ENCODE assay signal across 9 mouse cellular contexts in genomic region chr17:23644613-23645495, GRCm38 (mm10). TPM values are rescaled to one million over a fixed set of nuclear protein-coding genes. Genes with fewer than 3 reads are reported as not detected.
DNase-seq lines count a peak whose midpoint lies in the region; ATAC-seq and TF ChIP-seq lines count a peak whose summit lies in the region.
"Had no signal": no experiment of that assay in that cellular context is flagged by ENCODE, and none has a peak within 500 bp of the region (broad histone marks: within the 10 kb centered on the region; RNA-seq: fewer than 3 reads in every experiment).

Gene Mmp25, minus strand, starts transcription at chr17:23645277.

- H3K4me1 ChIP-seq in heart, embryonic 11.5 days (ENCODE audit: control insufficient read depth, insufficient read depth, low read length), result no peaks in the 10 kb centered on the region
- H3K4me1 ChIP-seq in hindbrain, embryonic 10.5 days (replicated peaks), result peaks cover 13% of the 10 kb centered on the region

- no peaks in the 10 kb centered on the region for H3K9me3 ChIP-seq in heart, embryonic 11.5 days (replicated peaks; ENCODE audit: control insufficient read depth, low read length)
- H3K9me3 ChIP-seq in hindbrain, embryonic 10.5 days, result no peaks in the 10 kb centered on the region; the same call in 1 of the 2 replicates

- under 1% methylated on average over 58 of the region's 58 CpGs for WGBS in heart, embryonic 11.5 days (ENCODE audit: insufficient replicate concordance)
- WGBS in hindbrain, embryonic 10.5 days, result under 1% methylated on average over 58 of the region's 58 CpGs
- WGBS in macrophage (ENCODE audit: missing documents), result 4% methylated on average over 58 of the region's 58 CpGs

- H3K4me2 ChIP-seq in heart, embryonic 11.5 days, result peak within 1 kb of the TSS; percentile 93

- no peak for TF ChIP-seq POLR2A in brain, embryonic 14.5 days (IDR thresholded peaks at IDR 0.05; ENCODE audit: borderline replicate concordance, extremely low read depth, insufficient read depth, insufficient read length, poor library complexity, severe bottlenecking)

- H3K9ac ChIP-seq in heart, embryonic 11.5 days (ENCODE audit: low read depth, low read length), result peak within 1 kb of the TSS; percentile 12

- DNase-seq in heart, postnatal 36 days, result no peak
- DNase-seq in brain, embryonic 14.5 days (ENCODE audit: low read depth), result peak; percentile 14
- DNase-seq in hindbrain, embryonic 10.5 days (ENCODE audit: low spot score), result peak; percentile 56
- peak; percentile 67 for DNase-seq in testis, postnatal 10 days (ENCODE audit: low spot score)
- no peak for DNase-seq in adipocyte (ENCODE audit: low spot score)
- no peak for DNase-seq in T-cell, adult 2 months (ENCODE audit: low spot score)

- H3K4me3 ChIP-seq in heart, embryonic 11.5 days (ENCODE audit: low read depth, low read length), result peak within 1 kb of the TSS; percentile 57
- H3K4me3 ChIP-seq in hindbrain, embryonic 10.5 days, result peak within 1 kb of the TSS; percentile 60
- peak within 1 kb of the TSS; percentile 27; the same call in 1 of the 2 replicates for H3K4me3 ChIP-seq in macrophage (ENCODE audit: inconsistent target)

- no peak for TF ChIP-seq CTCF in brain, embryonic 14.5 days (IDR thresholded peaks at IDR 0.05; ENCODE audit: borderline replicate concordance, extremely low read depth, insufficient read depth, insufficient read length)

- no peaks in the 10 kb centered on the region for H3K36me3 ChIP-seq in heart, embryonic 11.5 days (ENCODE audit: control insufficient read depth, insufficient read depth, low read length)
- H3K36me3 ChIP-seq in hindbrain, embryonic 10.5 days, result no peaks in the 10 kb centered on the region
- no peaks in the 10 kb centered on the region for H3K36me3 ChIP-seq in macrophage (ENCODE audit: inconsistent target)

- H3K27me3 ChIP-seq in heart, embryonic 11.5 days (ENCODE audit: control insufficient read depth, insufficient read depth, low read length), result peaks cover 18% of the 10 kb centered on the region
- peaks cover 43% of the 10 kb centered on the region for H3K27me3 ChIP-seq in hindbrain, embryonic 10.5 days (ENCODE audit: insufficient read depth, poor library complexity, severe bottlenecking)

- no peaks in the 10 kb centered on the region for H3K79me2 ChIP-seq in macrophage (ENCODE audit: inconsistent target)

- ATAC-seq in heart, embryonic 11.5 days (replicated peaks; ENCODE audit: insufficient number of reproducible peaks, low FRiP score, low TSS enrichment), result peak; percentile 15; the same call in 1 of the 2 replicates

- no peak within 1 kb of the TSS for H3K27ac ChIP-seq in heart, embryonic 11.5 days (ENCODE audit: low read depth, low read length)
- H3K27ac ChIP-seq in hindbrain, embryonic 10.5 days, result peak within 1 kb of the TSS; percentile 66
- no peak within 1 kb of the TSS for H3K27ac ChIP-seq in macrophage

- intact Hi-C loops in heart, postnatal 36 days (cut with DNase I), result no loop called here

RNA-seq across cellular contexts. Expression of gene Mmp25, which starts in this region (rescaled TPM):
- polyA plus RNA-seq in heart, embryonic 11.5 days (2014; fragmentation: Nextera tagmentation; extraction: Ambion mirVana), result 0.07 and 0.27 TPM in 2 replicates
- total RNA-seq in heart, postnatal 36 days (2021), result under 1 TPM in 1 of 2 experiments, not detected in 1; 0.14 TPM
- polyA plus RNA-seq in brain, embryonic 14.5 days (2012; rRNA removed), result 1.3 and 1.9 TPM in 2 replicates
- polyA plus RNA-seq in hindbrain, embryonic 10.5 days (2016; fragmentation: Nextera tagmentation; extraction: Ambion mirVana), result 1.00 and 1.4 TPM in 2 replicates
- total RNA-seq in macrophage (2018; cell fraction: chromatin; rRNA removed), result 10 to 100 TPM in 1 of 26 experiments, 1 to 10 TPM in 4, under 1 TPM in 18, not detected in 3; 0.16 to 12.4 (median 0.41) TPM
- total RNA-seq in macrophage (2018; cell fraction: cytosol; rRNA removed), result 1 to 10 TPM in 15 of 26 experiments, under 1 TPM in 11; 0.21 to 3.3 (median 1.2) TPM
- total RNA-seq in macrophage (2018; cell fraction: nucleus; rRNA removed), result 10 to 100 TPM in 1 of 26 experiments, 1 to 10 TPM in 19, under 1 TPM in 6; 0.56 to 17.0 (median 3.6) TPM
- polyA plus RNA-seq in macrophage (2018), result 0.14 to 0.56 TPM (median 0.25 TPM) in 3 replicates
- total RNA-seq: MEL had no signal

Comparison
In these comparisons a context has a peak if more than half of its experiments do, and no peak if none do; other contexts are left out.
1. Peak in ATAC-seq, H3K4me3 ChIP-seq, H3K9ac ChIP-seq and H3K4me2 ChIP-seq in heart, embryonic 11.5 days; RNA of the gene not detected or under 1 TPM.
2. DNase-seq: peak in brain, embryonic 14.5 days (single experiment), hindbrain, embryonic 10.5 days (single experiment) and testis, postnatal 10 days (single experiment); none in heart, postnatal 36 days (0 of 2), adipocyte (single experiment) and T-cell, adult 2 months (single experiment).
3. Peak in every context shown above with its lines, with median percentiles within 50 percentile points of each other: H3K4me3 ChIP-seq.